Mouse (Mus musculus) neural tube, embryonic 15.5 days (tissue): ENCODE results near the gene Ubr3. TPM values are rescaled to one million over a fixed set of nuclear protein-coding genes. Genes with fewer than 3 reads are reported as not detected.

Experiments used
- ATAC-seq: fragments of 200-750 bp; cut with Nextera tagmentation; 2 replicates; pipeline ENCODE4 v1.8.0; 2017; ENCODE audit warnings: mild to moderate bottlenecking, moderate TSS enrichment, moderate library complexity; ENCODE audit not compliant: low FRiP score
- H3K27ac ChIP-seq: fragments of 300-500 bp; sonication (generic); replicated peaks from 2 replicates; pipeline ENCODE4 v1.5.1; 2015; ENCODE audit warnings: mild to moderate bottlenecking, inconsistent platforms
- H3K27me3 ChIP-seq: fragments of 300-500 bp; sonication (generic); replicated peaks from 2 replicates; pipeline ENCODE4 v1.6.1; 2015; ENCODE audit warnings: inconsistent platforms
- H3K36me3 ChIP-seq: fragments of 300-500 bp; sonication (generic); 2 replicates; pipeline ENCODE4 v1.6.1; 2015; ENCODE audit warnings: inconsistent platforms
- H3K4me1 ChIP-seq: fragments of 300-500 bp; sonication (generic); 2 replicates; pipeline ENCODE4 v1.6.1; 2015; ENCODE audit warnings: inconsistent platforms
- H3K4me2 ChIP-seq: fragments of 300-500 bp; sonication (generic); 2 replicates; pipeline ENCODE4 v1.6.1; 2015; ENCODE audit warnings: inconsistent platforms, mild to moderate bottlenecking, moderate library complexity
- H3K4me3 ChIP-seq: fragments of 300-500 bp; sonication (generic); replicated peaks from 2 replicates; pipeline ENCODE4 v1.5.1; 2015; ENCODE audit warnings: mild to moderate bottlenecking, inconsistent platforms
- H3K9ac ChIP-seq: fragments of 300-500 bp; sonication (generic); replicated peaks from 2 replicates; pipeline ENCODE4 v1.6.1; 2015; ENCODE audit warnings: mild to moderate bottlenecking, inconsistent platforms
- H3K9me3 ChIP-seq: fragments of 300-500 bp; sonication (generic); replicated peaks from 2 replicates; pipeline ENCODE4 v1.6.1; 2016; ENCODE audit warnings: inconsistent platforms
- WGBS: fragments of 180-500 bp; shearing (Covaris S2); methylation state at CpG from one replicate; pipeline ENCODE4 v1.1.7; 2015; ENCODE audit warnings: mixed read lengths; 5-methylcytosine and 5-hydroxymethylcytosine counted together
- polyA plus RNA-seq: library from polyadenylated mRNA; unstranded; fragments of >200 nt; fragmentation: Nextera tagmentation; extraction: Ambion mirVana; gene quantifications from 2 replicates; pipeline ENCODE4 v1.2.1, GENCODE M21; 2015

Ubr3 gene
- polyA plus RNA-seq, 1 experiment from 2014 or later: 17.7 TPM

GRCm38 (mm10) chr2:70037221-70037620 is 140.2 kb downstream of the Ubr3 start:
- Histone ChIP-seq H3K9me3 (no peaks in the 10 kb centered on the region), H3K9ac (no peak overlapping the region), H3K4me2 (no peak overlapping the region), H3K27ac (no peak overlapping the region), H3K36me3 (no peaks in the 10 kb centered on the region), H3K4me3 (no peak overlapping the region), H3K4me1 (peaks cover 14% of the 10 kb centered on the region), H3K27me3 (no peaks in the 10 kb centered on the region)
- no peak for ATAC-seq
- WGBS: 78% methylated on average over 8 of the region's 8 CpGs

- H3K27me3 ChIP-seq: no peaks in the 10 kb centered on the region
- H3K4me2 ChIP-seq: no peak within 1 kb of the TSS
- H3K4me1 ChIP-seq: peaks cover 14% of the 10 kb centered on the region
- WGBS: 29% methylated on average over 7 of the region's 7 CpGs
- H3K4me3 ChIP-seq: no peak within 1 kb of the TSS
- H3K9ac ChIP-seq: 0 out of 2 replicates have a peak within 1 kb of the TSS, but pooled peaks have one; percentile 14
- no peaks in the 10 kb centered on the region for H3K9me3 ChIP-seq
- no peak within 1 kb of the TSS for H3K27ac ChIP-seq
- no peaks in the 10 kb centered on the region for H3K36me3 ChIP-seq
- ATAC-seq: no peak
These were observed 141.7 kb downstream of the Ubr3 start, which contains the start of gene Myo3b for GRCm38 (mm10) chr2:70038752-70039151. Myo3b (plus strand) TSS chr2:70039126.

- no peak overlapping the region for H3K27ac ChIP-seq
- no peak overlapping the region for H3K9ac ChIP-seq
- WGBS: 35% methylated on average over 6 of the region's 6 CpGs
- no peaks in the 10 kb centered on the region for H3K36me3 ChIP-seq
- no peak for ATAC-seq
- H3K4me2 ChIP-seq: no peak overlapping the region
- no peaks in the 10 kb centered on the region for H3K27me3 ChIP-seq
- H3K4me1 ChIP-seq: 0 out of 2 replicates have a peak, but pooled peaks cover 5% of the 10 kb centered on the region
- no peaks in the 10 kb centered on the region for H3K9me3 ChIP-seq
- no peak overlapping the region for H3K4me3 ChIP-seq
These were observed 147.4 kb downstream of the Ubr3 start for GRCm38 (mm10) chr2:70044466-70044865.

GRCm38 (mm10) chr2:70047868-70048267 is 150.8 kb downstream of the Ubr3 start:
- H3K4me3 ChIP-seq: no peak overlapping the region
- no peaks in the 10 kb centered on the region for H3K36me3 ChIP-seq
- no peak for ATAC-seq
- H3K4me1 ChIP-seq: 0 out of 2 replicates have a peak, but pooled peaks cover 5% of the 10 kb centered on the region
- H3K4me2 ChIP-seq: no peak overlapping the region
- H3K9ac ChIP-seq: no peak overlapping the region
- 85% methylated on average over 11 of the region's 11 CpGs for WGBS
- H3K27ac ChIP-seq: no peak overlapping the region
- no peaks in the 10 kb centered on the region for H3K9me3 ChIP-seq
- no peaks in the 10 kb centered on the region for H3K27me3 ChIP-seq

- Histone ChIP-seq H3K4me1 (peaks cover 5% of the 10 kb centered on the region), H3K9me3 (no peaks in the 10 kb centered on the region), H3K4me3 (no peak overlapping the region), H3K27ac (peak overlapping the region; percentile 24; the same call in 1 of the 2 replicates), H3K4me2 (no peak overlapping the region), H3K9ac (no peak overlapping the region), H3K27me3 (no peaks in the 10 kb centered on the region), H3K36me3 (no peaks in the 10 kb centered on the region)
- 38% methylated on average over 9 of the region's 9 CpGs for WGBS
- no peak for ATAC-seq
These were observed 156.8 kb downstream of the Ubr3 start for GRCm38 (mm10) chr2:70053803-70054202.

GRCm38 (mm10) chr2:70058201-70058600 is 161.2 kb downstream of the Ubr3 start:
- no peaks in the 10 kb centered on the region for H3K9me3 ChIP-seq
- ATAC-seq: no peak
- no peak overlapping the region for H3K27ac ChIP-seq
- H3K36me3 ChIP-seq: no peaks in the 10 kb centered on the region
- H3K4me3 ChIP-seq: no peak overlapping the region
- H3K4me2 ChIP-seq: no peak overlapping the region
- H3K9ac ChIP-seq: no peak overlapping the region
- WGBS: 95% methylated on average over 4 of the region's 4 CpGs
- no peaks in the 10 kb centered on the region for H3K27me3 ChIP-seq
- H3K4me1 ChIP-seq: peaks cover 18% of the 10 kb centered on the region

- 52% methylated on average over 11 of the region's 11 CpGs for WGBS
- ATAC-seq: peak; percentile 45; the same call in 1 of the 2 replicates
These were observed 163.6 kb downstream of the Ubr3 start for GRCm38 (mm10) chr2:70060359-70061345.

GRCm38 (mm10) chr2:70065116-70065515 is 168.1 kb downstream of the Ubr3 start:
- H3K27ac ChIP-seq: no peak overlapping the region
- ATAC-seq: no peak
- H3K4me2 ChIP-seq: no peak overlapping the region
- H3K4me1 ChIP-seq: peaks cover 17% of the 10 kb centered on the region
- 86% methylated on average over 6 of the region's 6 CpGs for WGBS
- H3K9ac ChIP-seq: no peak overlapping the region
- H3K27me3 ChIP-seq: no peaks in the 10 kb centered on the region
- no peaks in the 10 kb centered on the region for H3K36me3 ChIP-seq
- H3K9me3 ChIP-seq: no peaks in the 10 kb centered on the region
- H3K4me3 ChIP-seq: no peak overlapping the region

More at GRCm38 (mm10) chr2:70060359-70061345, 163.6 kb downstream of the Ubr3 start:
- peak overlapping the region; percentile 60 for H3K27ac ChIP-seq
- H3K9ac ChIP-seq: no peak overlapping the region
- H3K4me2 ChIP-seq: no peak overlapping the region
- H3K9me3 ChIP-seq: no peaks in the 10 kb centered on the region
- no peaks in the 10 kb centered on the region for H3K36me3 ChIP-seq
- H3K4me3 ChIP-seq: no peak overlapping the region
- no peaks in the 10 kb centered on the region for H3K27me3 ChIP-seq
- H3K4me1 ChIP-seq: peaks cover 13% of the 10 kb centered on the region

GRCm38 (mm10) chr2:70065729-70066300 is 168.8 kb downstream of the Ubr3 start:
- no peak overlapping the region; the same call in 1 of the 2 replicates for H3K27ac ChIP-seq
- H3K9ac ChIP-seq: no peak overlapping the region
- no peak overlapping the region for H3K4me2 ChIP-seq
- H3K36me3 ChIP-seq: no peaks in the 10 kb centered on the region
- H3K4me1 ChIP-seq: peaks cover 10% of the 10 kb centered on the region
- 36% methylated on average over 7 of the region's 7 CpGs for WGBS
- ATAC-seq: no peak
- no peak overlapping the region for H3K4me3 ChIP-seq
- H3K27me3 ChIP-seq: no peaks in the 10 kb centered on the region
- H3K9me3 ChIP-seq: no peaks in the 10 kb centered on the region

- no peak for ATAC-seq
- H3K9ac ChIP-seq: no peak overlapping the region
- no peak overlapping the region for H3K27ac ChIP-seq
- H3K36me3 ChIP-seq: no peaks in the 10 kb centered on the region
- H3K27me3 ChIP-seq: no peaks in the 10 kb centered on the region
- no peaks in the 10 kb centered on the region for H3K9me3 ChIP-seq
- 49% methylated on average over 6 of the region's 6 CpGs for WGBS
- no peak overlapping the region for H3K4me2 ChIP-seq
- no peak overlapping the region for H3K4me3 ChIP-seq
- 0 out of 2 replicates have a peak, but pooled peaks cover 5% of the 10 kb centered on the region for H3K4me1 ChIP-seq
These were observed 169.4 kb downstream of the Ubr3 start for GRCm38 (mm10) chr2:70066338-70067022.

GRCm38 (mm10) chr2:70069861-70070260 is 172.8 kb downstream of the Ubr3 start:
- Histone ChIP-seq H3K9me3 (no peaks in the 10 kb centered on the region), H3K9ac (no peak overlapping the region), H3K36me3 (no peaks in the 10 kb centered on the region), H3K27ac (no peak overlapping the region), H3K4me2 (no peak overlapping the region), H3K4me3 (no peak overlapping the region), H3K27me3 (no peaks in the 10 kb centered on the region), H3K4me1 (0 out of 2 replicates have a peak, but pooled peaks cover 5% of the 10 kb centered on the region)
- no peak for ATAC-seq
- 82% methylated on average over 5 of the region's 5 CpGs for WGBS
